Mouse (Mus musculus): ENCODE measurements at regions not wholly inside any gene's neighbourhood (a gene's known extent, or its start where the extent isn't known, plus 50 kb on each side); places are given as distances from the start of the nearest gene placed in this dataset.

DNA sequence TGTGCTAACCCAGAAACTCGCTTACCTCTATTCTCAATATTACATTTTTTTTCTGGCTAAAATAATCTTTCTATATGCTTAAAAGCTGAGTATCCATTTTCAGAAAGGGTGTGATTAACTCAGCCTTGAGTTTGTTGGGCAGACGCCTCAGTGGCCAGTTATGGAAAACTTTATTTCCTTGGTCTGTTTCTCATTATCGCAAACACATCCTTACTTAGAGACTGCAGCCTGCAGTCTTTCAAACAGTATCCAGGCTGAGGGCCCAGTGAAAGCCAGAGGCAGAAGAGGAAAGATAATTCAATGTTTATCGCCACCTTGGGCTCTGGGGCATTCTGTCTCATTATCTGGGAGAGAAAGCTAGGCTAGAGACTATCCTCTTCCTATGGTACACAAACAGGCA, 231.5 kb downstream of the Mreg start:
- intact Hi-C loops (cut with DNase I): no loop called here
- TF ChIP-seq CTCF (IDR thresholded peaks at IDR 0.05): no peak
- peak; percentile 17 for DNase-seq
- Histone ChIP-seq H3K27ac (no peak overlapping the region), H3K4me3 (no peak overlapping the region)

DNA sequence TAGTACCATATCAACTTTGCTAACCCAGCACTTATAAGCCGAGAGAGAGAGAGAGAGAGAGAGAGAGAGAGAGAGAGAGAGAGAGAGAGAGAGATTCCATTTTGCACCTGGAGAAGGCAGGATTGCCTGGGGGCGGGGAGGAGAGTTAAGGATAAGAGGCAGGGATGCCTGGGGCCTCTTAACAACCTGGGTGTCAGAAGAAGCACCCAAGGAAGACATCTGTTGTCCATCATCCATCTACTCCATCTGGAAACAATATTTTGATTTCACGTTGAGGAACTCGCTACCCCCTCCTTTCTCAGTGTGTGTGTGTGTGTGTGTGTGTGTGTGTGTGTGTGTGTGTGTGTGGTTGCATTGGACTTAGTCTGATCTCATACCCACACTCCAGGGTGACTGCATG, 232.8 kb downstream of the Mreg start:
- intact Hi-C loops (cut with DNase I): no loop called here
- no peak for TF ChIP-seq CTCF (IDR thresholded peaks at IDR 0.05)
- no peak overlapping the region for H3K4me3 ChIP-seq
- H3K27ac ChIP-seq: no peak overlapping the region
- no peak for DNase-seq

DNA sequence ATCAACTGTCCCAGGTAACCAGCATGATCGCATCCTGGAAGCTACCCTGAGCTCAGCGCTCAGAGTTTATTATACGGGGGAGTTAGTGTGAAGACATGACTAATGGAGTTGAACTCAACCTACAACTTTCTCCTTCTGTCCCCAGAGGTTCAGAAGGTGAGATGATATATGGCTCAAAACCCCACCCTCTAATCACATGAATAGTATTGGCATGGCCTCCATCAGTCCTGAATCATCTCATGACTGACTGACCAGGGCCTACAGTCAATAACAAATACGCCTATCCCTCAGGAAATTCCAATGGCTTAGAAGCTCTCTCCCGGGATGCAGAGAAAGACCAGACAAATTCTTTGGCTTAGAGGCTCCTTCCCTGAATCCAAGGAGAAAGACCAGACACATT, 234.7 kb downstream of the Mreg start:
- TF ChIP-seq CTCF (IDR thresholded peaks at IDR 0.05): no peak
- no peak overlapping the region for H3K4me3 ChIP-seq
- no peak overlapping the region for H3K27ac ChIP-seq
- intact Hi-C loops (cut with DNase I): no loop called here
- no peak for DNase-seq

DNA sequence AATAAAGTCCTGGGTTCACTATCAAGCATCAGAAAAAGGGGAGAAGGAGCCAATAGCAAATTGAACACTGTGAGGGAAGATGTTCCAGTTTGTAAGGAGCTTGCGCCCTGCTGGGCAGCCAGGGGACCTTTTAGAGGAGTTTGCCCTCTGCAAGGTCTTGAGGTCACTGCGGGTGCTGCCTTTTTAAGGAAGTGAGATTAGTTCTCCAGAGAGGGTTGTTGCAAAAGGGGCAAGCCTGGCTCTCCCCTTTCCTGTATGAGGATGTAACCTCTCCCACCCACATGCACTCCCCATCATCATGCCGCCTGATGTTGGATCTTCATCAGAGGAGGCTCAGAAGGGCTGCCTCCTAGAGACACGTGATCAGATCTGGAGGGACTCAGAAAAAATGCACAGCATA, 237.4 kb downstream of the Mreg start:
- TF ChIP-seq CTCF (IDR thresholded peaks at IDR 0.05): no peak
- no peak overlapping the region for H3K27ac ChIP-seq
- H3K4me3 ChIP-seq: no peak overlapping the region
- intact Hi-C loops (cut with DNase I): no loop called here
- DNase-seq: peak; percentile 14

DNA sequence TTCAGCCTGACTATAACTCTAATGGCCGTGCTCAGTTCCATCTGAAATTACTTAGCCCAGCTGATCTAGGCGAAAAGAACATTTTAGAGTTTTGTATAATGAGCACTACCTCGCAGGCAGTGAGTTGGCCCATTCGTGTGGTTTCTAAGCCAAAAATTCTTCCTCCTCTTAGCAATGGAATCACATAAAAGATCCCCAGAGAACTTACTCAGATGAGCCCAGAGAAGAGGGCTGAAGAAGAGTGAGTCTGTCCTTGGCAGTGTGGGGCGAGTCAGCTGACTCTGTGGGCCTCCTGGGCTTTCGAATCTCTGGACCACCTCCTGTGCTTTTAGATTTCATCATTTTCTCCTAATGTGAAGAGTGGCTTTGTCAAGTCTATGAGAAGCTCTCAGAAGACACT, 240.2 kb downstream of the Mreg start:
- no peak overlapping the region for H3K4me3 ChIP-seq
- DNase-seq: peak; percentile 79
- H3K27ac ChIP-seq: peak overlapping the region; percentile 35; the same call in 1 of the 2 replicates
- no peak for TF ChIP-seq CTCF (IDR thresholded peaks at IDR 0.05)
- intact Hi-C loops (cut with DNase I): no loop called here

DNA sequence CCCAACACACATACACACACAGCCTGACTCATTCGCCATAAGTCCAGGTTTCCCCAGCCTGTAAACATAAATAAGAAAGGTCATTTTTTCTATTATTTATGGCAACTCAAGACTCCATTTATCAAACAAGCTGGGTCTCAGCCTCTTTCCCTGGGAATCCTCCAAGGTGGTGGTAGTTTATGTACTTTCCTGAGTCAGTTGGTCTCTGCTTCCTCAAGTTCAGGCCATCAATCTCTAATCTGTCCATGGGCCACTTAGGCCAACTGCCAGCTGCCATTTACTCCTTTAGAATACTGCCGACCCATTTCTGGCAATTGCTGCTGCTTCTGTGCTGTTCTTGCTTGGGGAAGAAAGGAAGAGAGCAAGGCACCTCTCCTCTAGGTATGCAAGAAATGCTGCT, 241.3 kb downstream of the Mreg start:
- H3K27ac ChIP-seq: no peak overlapping the region
- DNase-seq: no peak
- intact Hi-C loops (cut with DNase I): no loop called here
- H3K4me3 ChIP-seq: no peak overlapping the region
- TF ChIP-seq CTCF (IDR thresholded peaks at IDR 0.05): no peak

DNA sequence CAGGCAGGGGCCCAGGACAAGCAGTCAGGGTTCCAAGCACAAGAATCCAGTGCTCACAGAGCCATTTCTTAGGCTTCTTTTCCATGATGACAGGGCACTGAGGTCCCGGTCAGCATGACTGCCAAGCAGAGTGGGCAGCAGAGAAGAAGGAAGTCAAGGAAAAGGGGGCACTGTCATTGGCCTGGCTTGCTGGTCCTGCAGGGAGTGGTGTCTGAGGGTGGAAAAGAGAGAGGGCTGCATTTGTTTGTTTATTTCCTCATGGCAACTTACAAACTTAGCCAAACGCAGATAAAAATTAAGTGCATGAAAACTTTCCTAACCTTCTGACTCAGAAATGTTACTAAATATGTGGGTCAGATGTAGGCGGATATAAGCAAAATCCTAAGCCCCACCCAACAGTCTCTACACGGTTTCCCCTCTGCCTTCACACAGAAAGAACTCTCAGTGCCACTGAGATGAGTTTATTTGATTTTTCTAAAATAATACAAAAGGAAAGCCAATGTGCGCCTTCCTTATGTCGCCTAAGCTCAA, 244.5 kb downstream of the Mreg start:
- intact Hi-C loops (cut with DNase I): no loop called here
- no peak overlapping the region for H3K27ac ChIP-seq
- no peak for TF ChIP-seq CTCF (IDR thresholded peaks at IDR 0.05)
- H3K4me3 ChIP-seq: no peak overlapping the region
- no peak for DNase-seq

DNA sequence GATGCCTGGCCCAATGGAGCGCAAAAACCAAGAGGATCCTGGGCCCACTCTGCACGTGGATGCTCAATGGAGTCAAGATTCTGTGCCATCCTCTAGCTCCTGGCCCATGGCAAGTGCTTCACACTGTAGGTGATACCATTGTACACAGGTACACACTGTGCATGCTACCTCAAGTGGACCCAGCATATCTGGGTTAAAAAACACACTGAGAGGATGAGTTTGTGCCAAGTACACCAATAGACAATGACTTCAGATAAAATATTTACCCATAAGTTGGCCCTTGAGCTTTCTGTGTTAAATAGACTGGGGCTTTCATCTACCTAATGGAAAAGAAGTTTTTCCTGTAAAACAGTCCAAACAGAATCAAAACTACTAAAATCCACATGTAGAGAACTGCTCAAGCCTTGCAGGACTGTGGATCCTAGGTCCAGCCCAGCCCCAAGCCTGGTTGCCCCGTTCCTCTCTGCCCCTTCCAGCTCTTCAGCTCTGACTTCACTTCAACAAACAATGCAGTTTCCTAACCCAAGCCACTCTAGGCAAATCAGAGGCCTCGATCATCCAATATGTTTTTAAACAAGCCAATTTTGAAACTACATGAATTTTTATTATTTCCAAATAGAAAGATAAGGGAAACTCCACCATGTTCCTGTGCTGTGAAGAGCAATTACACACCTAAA, 247.5 kb downstream of the Mreg start:
- intact Hi-C loops (cut with DNase I): no loop called here
- no peak overlapping the region for H3K4me3 ChIP-seq
- H3K27ac ChIP-seq: no peak overlapping the region
- no peak for TF ChIP-seq CTCF (IDR thresholded peaks at IDR 0.05)
- no peak for DNase-seq

DNA sequence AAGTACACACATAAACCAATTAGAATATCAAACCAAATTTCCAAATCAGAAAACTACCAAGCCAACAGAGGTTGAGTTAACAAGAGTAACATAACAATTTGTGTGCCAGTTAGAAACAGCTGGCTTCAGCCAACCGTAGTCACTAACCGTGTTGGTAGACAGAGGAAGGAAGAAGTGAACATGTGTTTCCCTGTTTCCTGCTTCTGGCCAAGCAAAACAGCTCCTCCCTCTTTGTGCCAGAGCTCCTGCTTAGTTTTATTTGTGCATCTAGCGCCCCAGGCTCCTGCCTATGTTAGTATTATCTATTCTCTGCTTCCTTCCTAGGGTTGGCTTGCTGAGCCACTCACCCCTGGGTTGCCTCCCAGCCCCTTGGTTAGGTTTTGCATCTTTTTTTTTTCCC, 255.2 kb downstream of the Mreg start:
- intact Hi-C loops (cut with DNase I): no loop called here
- no peak overlapping the region for H3K4me3 ChIP-seq
- H3K27ac ChIP-seq: no peak overlapping the region

DNA sequence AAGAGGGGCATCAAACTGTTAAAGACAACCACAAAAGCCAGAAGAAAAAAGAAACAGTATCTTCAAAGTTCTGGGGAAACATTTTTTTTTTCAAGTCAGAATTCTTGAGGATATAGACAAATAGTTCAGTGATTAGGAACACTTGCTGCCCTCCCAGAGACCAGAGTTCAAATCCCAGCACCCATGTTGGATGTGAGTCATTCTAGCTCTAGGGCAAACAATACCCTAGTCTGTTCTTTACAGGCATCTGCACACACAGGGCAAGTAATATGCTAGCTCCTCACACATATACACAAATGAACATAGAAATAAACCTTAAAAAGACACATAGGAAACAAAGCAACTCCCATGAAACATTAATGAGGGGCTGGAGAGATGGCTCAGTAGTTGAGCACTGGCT, 256.8 kb downstream of the Mreg start:
- no peak overlapping the region for H3K27ac ChIP-seq
- no peak for DNase-seq
- intact Hi-C loops (cut with DNase I): no loop called here
- TF ChIP-seq CTCF (IDR thresholded peaks at IDR 0.05): no peak
- no peak overlapping the region for H3K4me3 ChIP-seq

More for the DNA sequence above, 255.2 kb downstream of the Mreg start:
- no peak for DNase-seq
- TF ChIP-seq CTCF (IDR thresholded peaks at IDR 0.05): no peak

DNA sequence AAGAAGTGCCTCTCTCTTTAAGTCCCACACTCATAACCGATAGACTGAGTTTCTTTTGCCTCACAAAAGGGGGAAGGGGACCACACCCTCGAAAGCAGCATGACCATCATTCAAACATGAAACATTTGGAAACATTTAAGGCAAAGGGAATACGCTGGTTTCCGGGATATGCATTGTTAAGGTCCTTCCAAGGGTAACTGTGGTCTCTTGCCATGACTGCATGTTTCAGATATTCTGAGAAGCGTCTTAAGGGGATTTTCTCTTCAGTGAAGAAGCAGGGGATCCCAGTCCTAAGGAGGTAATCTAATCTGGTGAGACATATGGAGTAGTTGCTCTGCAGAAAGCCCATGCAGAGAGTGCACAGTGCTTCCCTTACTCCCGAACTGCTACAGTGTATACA, 258.8 kb downstream of the Mreg start:
- intact Hi-C loops (cut with DNase I): no loop called here

DNA sequence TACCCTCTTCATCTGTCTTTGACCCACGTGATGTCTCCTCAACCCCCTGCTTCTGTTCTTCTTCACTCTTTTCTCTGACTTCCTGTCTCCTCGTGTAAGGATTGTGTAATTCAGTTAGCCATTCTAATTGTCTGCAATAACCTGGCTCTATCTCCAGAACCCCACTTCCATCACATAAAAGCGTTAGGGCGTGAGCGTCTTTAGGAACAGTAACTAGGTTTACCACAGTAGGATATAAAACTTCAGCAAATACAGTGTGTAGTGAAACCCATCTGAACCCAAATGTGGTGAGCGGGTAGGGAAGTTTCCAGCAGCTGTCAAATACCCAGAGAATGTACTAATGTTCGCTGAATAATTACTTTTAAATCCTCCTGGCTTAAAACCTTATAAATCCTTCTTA, 262.6 kb downstream of the Mreg start:
- no peak for TF ChIP-seq CTCF (IDR thresholded peaks at IDR 0.05)
- intact Hi-C loops (cut with DNase I): no loop called here
- H3K4me3 ChIP-seq: no peak overlapping the region

More for the DNA sequence above, 258.8 kb downstream of the Mreg start:
- TF ChIP-seq CTCF (IDR thresholded peaks at IDR 0.05): no peak
- Histone ChIP-seq H3K4me3 (no peak overlapping the region), H3K27ac (no peak overlapping the region)
- no peak for DNase-seq

DNA sequence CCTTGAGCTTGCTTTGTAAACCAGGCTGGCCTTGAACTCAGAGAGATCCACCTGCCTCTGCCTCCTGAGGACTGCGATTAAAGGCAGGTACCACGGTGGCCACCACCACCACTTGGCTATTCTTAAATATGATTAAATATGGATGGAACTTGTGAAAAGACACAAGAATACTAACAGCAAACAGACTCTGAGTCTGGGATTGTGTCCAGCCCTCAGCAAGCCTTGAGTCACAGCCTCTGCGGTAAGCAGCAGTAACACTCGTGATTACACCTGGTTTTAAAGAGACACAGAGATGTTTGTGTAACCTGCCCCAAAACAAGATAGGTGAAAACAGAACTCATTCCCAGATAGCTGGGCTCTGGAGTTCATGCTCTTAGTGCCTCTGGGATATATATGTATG, 263.4 kb downstream of the Mreg start:
- DNase-seq: no peak
- Histone ChIP-seq H3K4me3 (no peak overlapping the region), H3K27ac (no peak overlapping the region)
- intact Hi-C loops (cut with DNase I): no loop called here
- TF ChIP-seq CTCF (IDR thresholded peaks at IDR 0.05): no peak

More for the DNA sequence above, 262.6 kb downstream of the Mreg start:
- no peak for DNase-seq
- H3K27ac ChIP-seq: no peak overlapping the region

DNA sequence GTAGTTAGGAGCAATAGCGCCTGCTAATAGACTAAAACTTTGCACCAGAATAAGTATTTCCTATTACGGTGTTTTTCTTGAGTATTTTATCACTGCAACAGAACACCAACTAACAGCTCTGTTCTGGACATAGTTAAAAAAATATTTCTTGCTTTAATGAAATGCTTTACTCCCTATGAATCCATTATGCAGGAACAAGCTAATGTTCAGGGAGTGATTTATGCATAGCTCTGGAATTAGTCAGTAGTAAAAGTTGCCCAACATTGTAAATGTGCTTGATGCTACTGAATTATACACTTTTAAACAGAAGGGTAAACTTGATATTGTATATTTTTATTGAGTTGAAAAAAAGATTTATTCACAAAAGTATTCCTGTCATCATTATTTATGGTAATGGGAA, 264.6 kb downstream of the Mreg start:
- intact Hi-C loops (cut with DNase I): no loop called here
- Histone ChIP-seq H3K4me3 (no peak overlapping the region), H3K27ac (no peak overlapping the region)
- DNase-seq: no peak
- no peak for TF ChIP-seq CTCF (IDR thresholded peaks at IDR 0.05)
